Mouse (Mus musculus) liver, embryonic 16.5 days (tissue): ENCODE measurements around the gene Smim7. TPM values are rescaled to one million over a fixed set of nuclear protein-coding genes. Genes with fewer than 3 reads are reported as not detected.

Source experiments
- ATAC-seq: fragments of 200-750 bp; cut with Nextera tagmentation; 2 replicates; pipeline ENCODE4 v1.8.0; 2017; ENCODE audit warnings: low read depth, mild to moderate bottlenecking, moderate number of reproducible peaks, moderate library complexity
- H3K27ac ChIP-seq: fragments of 300-500 bp; sonication (generic); 2 replicates; pipeline ENCODE4 v1.5.1; 2014; ENCODE audit warnings: mild to moderate bottlenecking, low read length
- H3K27me3 ChIP-seq: fragments of 300-500 bp; sonication (generic); 2 replicates; pipeline ENCODE4 v1.6.1; 2014; ENCODE audit warnings: low read depth, low read length, mixed read lengths; ENCODE audit not compliant: control insufficient read depth, insufficient read depth
- H3K36me3 ChIP-seq: fragments of 300-500 bp; sonication (generic); 2 replicates; pipeline ENCODE4 v1.6.1; 2014; ENCODE audit warnings: mild to moderate bottlenecking; ENCODE audit not compliant: control insufficient read depth, insufficient read depth
- H3K4me1 ChIP-seq: fragments of 300-500 bp; sonication (generic); 2 replicates; pipeline ENCODE4 v1.6.1; 2014; ENCODE audit warnings: low read depth, low read length, mixed read lengths; ENCODE audit not compliant: control insufficient read depth
- H3K4me2 ChIP-seq: fragments of 300-500 bp; sonication (generic); 2 replicates; pipeline ENCODE4 v1.6.1; 2014; ENCODE audit warnings: low read depth, low read length, mixed read lengths
- H3K4me3 ChIP-seq: fragments of 300-500 bp; sonication (generic); 2 replicates; pipeline ENCODE4 v1.5.1; 2014; ENCODE audit warnings: low read depth, mild to moderate bottlenecking, low read length
- H3K9ac ChIP-seq: fragments of 300-500 bp; sonication (generic); 2 replicates; pipeline ENCODE4 v1.6.1; 2014; ENCODE audit warnings: low read depth, low read length
- H3K9me3 ChIP-seq: fragments of 300-500 bp; sonication (generic); replicated peaks from 2 replicates; pipeline ENCODE4 v1.6.1; 2016; ENCODE audit warnings: low read length; ENCODE audit not compliant: control insufficient read depth
- WGBS: fragments of 180-500 bp; shearing (Covaris S2); extraction: QIAGEN DNeasy Blood & Tissue Kit; methylation state at CpG from one replicate; pipeline ENCODE4 v1.1.7; 2014; ENCODE audit not compliant: insufficient replicate concordance; 5-methylcytosine and 5-hydroxymethylcytosine counted together
- microRNA-seq: library from miRNA; unstranded; fragments of <30 nt; microRNA quantifications from one replicate; pipeline ENCODE4, GENCODE M21; 2016
- polyA plus RNA-seq: library from polyadenylated mRNA; unstranded; fragments of >200 nt; fragmentation: Nextera tagmentation; extraction: Ambion mirVana; gene quantifications from 2 replicates; pipeline ENCODE4 v1.2.1, GENCODE M21; 2015

The Smim7 gene
- polyA plus RNA-seq, 1 experiment from 2014 or later = 40.1 TPM

DNA sequence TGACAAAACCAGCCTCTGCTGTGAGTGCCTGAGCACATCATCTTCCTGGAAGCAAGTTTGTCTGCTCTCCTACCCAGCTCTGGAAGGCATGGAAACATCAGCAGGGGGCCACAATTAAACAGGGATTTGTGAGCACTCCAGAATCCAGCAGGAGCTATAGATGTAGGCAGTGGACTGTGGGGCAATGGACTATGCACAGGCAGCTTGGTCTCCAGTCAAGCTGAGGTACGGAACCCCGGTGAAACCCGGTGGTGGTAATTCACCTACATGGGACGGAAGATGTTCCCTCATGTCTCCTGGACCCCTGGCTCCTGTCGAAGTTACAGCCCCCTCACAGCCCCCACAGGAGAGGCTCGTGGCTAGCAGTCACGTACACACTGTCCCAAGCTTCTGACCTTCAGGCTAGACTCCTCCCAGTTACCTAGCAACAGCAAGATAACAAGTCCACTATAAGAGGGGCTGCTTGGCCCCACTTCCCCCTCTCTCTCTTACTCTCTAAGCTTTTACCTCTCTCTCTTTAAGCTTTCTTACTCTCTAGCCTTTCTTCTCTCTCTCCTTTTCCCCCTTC is 53.4 kb downstream of the Smim7 start:
- Histone ChIP-seq H3K9me3 (no peaks in the 10 kb centered on the region), H3K4me1 (no peaks in the 10 kb centered on the region; the same call in 1 of the 2 replicates), H3K4me3 (no peak overlapping the region), H3K27ac (0 out of 2 replicates have a peak overlapping the region, but pooled peaks have one; percentile 19), H3K36me3 (no peaks in the 10 kb centered on the region), H3K9ac (no peak overlapping the region), H3K27me3 (no peaks in the 10 kb centered on the region), H3K4me2 (no peak overlapping the region)
- peak; percentile 38; the same call in 1 of the 2 replicates for ATAC-seq
- WGBS = 61% methylated on average over 7 of the region's 7 CpGs

Small RNA genes within 50 kb of the gene (microRNA-seq; reads per million reads assigned to microRNA genes)
- not detected for gene Gm28019

Other genes starting within 250 kb of the Smim7 start
- gene Eps15l1, start 149.6 kb downstream of the Smim7 start, polyA plus RNA-seq = 19.2 and 20.0 TPM in 2 replicates
- gene Calr3, start 127.2 kb downstream of the Smim7 start, polyA plus RNA-seq = 0.54 and 0.74 TPM in 2 replicates
- 3.4 and 3.5 TPM in 2 replicates for gene 1700030K09Rik, start 127.2 kb downstream of the Smim7 start, polyA plus RNA-seq
- 16.2 and 23.1 TPM in 2 replicates for gene Cherp, start 95.9 kb downstream of the Smim7 start, polyA plus RNA-seq
- gene Slc35e1, start 78.5 kb downstream of the Smim7 start, polyA plus RNA-seq = 3.0 and 3.5 TPM in 2 replicates
- gene Med26, start 22.8 kb downstream of the Smim7 start, polyA plus RNA-seq = 6.2 and 6.3 TPM in 2 replicates
- 2.6 and 4.5 TPM in 2 replicates for gene Tmem38a, start 967 bp upstream of the Smim7 start, polyA plus RNA-seq
- 0.05 TPM in 1 of 2 replicates, not detected in the other for gene Nwd1, start 75.6 kb upstream of the Smim7 start, polyA plus RNA-seq
- gene Sin3b, start 152.2 kb upstream of the Smim7 start, polyA plus RNA-seq = 62.1 and 63.1 TPM in 2 replicates
- 2.3 and 2.6 TPM in 2 replicates for gene F2rl3, start 190.8 kb upstream of the Smim7 start, polyA plus RNA-seq